Mouse (Mus musculus) urinary bladder, adult 2 months (tissue): Measurements from ENCODE around the gene 4932438H23Rik. TPM values are rescaled to one million over a fixed set of nuclear protein-coding genes. Genes with fewer than 3 reads are reported as not detected.
"Not testable (repeated sequence)": the region's sequence is repeated elsewhere in the genome, so short reads cannot be mapped to it uniquely, and the experiment has no call there.

Experiments
- DNase-seq: peaks from one replicate; pipeline ENCODE4 v3.0.0; 2022; ENCODE audit warnings: low spot score
- polyA plus RNA-seq: library from polyadenylated mRNA; depleted of rRNA; stranded (reverse); fragments of >200 nt; gene quantifications from 2 replicates; pipeline ENCODE4 v1.2.3, GENCODE M21; 2012

Gene 4932438H23Rik
- polyA plus RNA-seq, 1 experiment = 0.87 TPM

DNA sequence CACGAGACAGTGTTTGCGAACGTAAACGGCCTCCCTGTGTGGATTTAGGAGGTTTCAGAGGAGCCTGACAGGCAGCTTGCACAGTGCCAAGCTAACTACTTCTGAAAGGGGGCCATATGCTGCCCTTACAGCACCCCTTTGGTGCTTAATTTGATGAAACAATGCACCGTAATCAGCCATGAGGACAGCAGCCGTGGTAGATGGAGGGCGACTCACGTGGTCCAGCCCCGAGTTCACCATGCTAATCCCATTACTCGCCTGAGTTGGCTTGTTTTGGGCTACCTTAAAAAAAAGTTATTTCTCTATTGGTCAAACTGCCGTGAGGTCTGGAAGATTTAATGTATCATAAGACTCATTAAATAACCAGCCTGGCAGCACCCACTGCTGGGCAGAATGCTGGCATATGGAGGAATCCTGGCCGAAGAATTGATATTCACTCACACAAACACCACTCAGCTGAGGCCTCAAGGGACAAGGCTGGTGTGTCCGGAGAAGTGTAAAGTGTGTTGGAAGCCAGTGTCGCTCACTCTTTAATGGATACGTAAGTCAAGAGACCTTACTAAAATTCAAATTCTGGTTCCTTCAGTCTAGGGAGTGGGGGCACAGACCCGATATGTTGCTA lies 4.6 kb upstream of the 4932438H23Rik start:
- DNase-seq = no peak

DNA sequence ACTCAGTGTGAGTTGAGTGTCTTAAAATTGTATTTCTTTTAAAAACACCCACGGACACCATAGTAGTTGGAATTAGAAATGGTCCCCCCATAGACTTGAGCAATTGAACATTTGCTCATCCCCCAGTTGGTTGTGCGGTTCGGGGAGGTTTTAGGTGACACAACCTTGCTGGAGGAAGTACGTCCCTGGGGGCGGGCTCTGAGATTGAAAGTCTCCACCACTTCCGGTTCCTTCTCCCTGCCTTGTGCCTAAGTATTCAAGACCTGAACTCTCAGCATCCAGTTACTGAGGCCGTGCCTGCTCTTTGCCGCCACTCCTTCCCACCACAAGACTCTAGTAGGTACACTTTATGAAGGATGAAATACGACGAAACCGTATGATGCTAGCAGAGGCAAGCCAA lies 2.9 kb upstream of the 4932438H23Rik start:
- DNase-seq = no peak

DNA sequence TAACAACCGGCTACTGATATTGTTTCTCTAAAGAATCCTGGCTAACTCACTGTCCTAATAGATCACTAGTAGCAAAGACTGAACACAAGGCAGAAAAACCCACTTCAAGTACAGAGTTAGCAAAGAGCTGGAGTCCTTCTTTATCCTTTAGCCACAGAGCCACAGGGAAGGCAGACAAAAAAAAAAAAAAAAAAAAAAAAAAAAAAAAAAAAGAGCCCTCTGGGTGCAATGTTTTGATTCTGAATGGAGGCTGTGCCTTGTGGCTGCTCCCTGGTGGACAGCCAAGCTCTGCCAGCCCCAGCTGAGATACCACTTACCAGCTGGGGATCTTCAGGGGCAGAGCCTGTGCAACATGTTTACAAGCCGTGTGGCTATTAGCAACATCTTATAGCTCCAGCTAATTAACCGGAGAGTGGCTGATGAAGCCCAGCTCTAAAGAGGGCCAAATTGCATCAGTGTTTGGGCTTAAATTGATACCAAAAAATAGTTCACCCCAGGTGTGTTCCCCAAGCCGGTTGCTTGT lies 2.1 kb upstream of the 4932438H23Rik start:
- no peak for DNase-seq

DNA sequence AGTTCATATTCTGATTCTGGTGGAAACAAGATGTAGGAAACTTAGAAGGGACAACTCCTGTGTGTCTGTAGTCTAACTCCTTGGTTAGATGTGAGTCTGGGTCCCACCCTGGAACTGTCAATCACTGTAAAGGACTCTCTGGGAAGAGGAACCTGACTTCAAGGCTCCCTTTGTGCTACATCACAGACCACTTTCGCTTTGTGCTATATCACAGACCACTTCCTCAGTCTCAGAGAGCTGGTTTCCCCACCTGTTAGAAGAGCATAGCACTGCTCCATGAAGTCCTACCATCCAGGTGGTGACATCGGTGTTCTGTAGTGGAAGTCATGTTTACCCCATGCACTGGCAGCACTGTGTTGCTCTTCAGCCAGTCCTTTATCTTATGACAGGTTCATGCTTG lies 1.1 kb upstream of the 4932438H23Rik start:
- no peak for DNase-seq

DNA sequence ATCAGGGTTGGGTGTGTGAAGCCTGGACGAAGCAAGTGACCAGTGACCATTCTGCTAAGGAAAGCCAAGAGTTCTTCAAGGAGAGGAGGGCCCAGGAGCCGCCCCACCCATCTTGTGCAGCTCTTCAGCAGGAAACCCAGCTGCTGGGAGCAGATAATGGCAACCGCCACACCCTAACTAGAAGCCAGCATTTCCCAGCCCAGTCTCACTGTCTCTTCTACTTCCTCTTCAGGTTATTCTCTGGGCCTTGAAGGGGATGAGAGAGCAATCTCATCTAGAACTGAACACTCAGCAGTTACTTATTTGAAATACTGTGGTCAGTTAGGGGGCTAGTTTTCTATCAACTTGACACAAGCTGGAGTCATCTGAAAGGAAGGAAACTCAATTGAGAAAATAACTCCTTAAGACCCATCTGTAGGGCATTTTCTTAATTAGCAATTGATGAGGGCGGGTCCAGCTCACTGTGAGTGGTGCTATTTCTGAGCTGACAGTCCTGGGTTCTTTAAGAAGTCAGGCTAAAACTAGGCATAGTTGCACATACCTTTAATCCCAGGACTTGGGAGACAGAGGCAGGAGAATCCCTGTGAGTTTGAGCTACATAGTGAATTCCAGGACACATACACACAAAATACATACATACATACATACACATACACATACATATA lies 8.1 kb downstream of the 4932438H23Rik start:
- no peak for DNase-seq

DNA sequence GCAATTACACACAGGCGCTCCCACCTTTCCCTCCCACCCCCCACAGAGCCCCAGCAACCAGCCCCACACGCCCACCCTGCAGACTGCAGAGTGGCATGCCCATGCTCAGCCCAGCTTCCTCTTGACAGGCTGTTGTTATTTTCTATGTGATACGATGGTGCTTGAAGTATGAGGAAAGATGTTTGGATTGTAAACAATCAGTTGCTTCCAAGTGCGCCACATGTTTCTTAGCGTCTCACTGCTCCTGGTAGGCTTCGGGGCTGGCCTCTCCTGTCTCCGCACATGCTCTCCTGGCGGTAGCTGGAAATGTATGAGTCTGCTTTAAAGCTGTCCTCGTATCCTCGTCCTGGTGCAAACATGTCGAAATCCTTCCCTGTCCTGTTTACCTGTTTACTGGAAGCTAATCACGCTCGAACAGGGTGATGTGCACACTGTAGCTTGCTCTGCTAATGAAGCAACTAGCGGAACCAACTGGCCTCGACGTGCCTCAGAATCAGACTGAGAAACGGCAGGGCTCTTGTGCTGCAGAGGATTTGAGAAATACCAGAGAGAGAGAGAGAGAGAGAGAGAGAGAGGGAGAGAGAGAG lies 9.6 kb downstream of the 4932438H23Rik start:
- no peak for DNase-seq

DNA sequence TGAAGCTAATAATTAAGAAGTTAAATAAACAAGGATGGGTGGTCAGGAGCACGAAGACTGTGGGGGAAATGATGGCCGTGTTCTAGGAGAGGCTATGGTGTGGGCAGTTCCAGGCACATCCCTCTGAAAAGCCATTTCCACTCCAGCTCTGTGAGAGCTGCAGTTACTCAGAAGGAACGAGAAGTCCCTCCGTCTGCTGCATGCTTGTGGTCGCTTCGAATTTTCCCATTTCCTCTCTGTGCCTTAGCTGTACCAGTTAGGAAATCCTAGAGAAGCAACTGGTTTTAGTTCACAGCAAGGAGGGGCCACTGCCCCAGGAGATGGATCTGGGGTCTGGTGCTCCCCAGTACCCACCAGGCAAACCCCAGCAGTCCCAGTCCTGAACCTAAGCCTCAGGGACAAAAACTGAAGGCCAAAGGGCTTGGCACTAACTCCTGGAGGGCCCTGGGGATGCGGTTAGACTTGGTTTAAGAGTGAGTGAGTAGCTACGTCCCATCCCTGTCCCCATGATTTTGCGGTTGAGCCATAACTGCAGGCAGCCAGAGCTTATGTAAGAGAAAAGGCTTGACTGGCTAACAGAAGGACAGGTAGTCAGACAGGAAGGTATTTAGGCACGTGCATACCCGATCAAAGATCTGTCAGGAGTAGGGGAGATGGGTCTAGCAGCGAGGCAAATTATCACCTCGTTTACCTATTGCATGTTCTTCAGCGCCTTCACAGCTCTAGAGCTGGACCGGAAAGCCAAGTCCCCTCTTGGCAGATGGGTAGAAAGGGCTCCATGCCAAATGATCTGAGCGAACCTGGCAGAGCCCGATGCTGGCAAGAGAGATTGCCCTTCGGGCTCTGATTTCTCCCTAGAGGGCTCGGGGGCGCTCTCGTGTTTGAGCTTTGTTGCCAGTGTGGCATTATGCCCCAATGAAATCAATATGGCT lies 10.3 kb downstream of the 4932438H23Rik start:
- no peak for DNase-seq

DNA sequence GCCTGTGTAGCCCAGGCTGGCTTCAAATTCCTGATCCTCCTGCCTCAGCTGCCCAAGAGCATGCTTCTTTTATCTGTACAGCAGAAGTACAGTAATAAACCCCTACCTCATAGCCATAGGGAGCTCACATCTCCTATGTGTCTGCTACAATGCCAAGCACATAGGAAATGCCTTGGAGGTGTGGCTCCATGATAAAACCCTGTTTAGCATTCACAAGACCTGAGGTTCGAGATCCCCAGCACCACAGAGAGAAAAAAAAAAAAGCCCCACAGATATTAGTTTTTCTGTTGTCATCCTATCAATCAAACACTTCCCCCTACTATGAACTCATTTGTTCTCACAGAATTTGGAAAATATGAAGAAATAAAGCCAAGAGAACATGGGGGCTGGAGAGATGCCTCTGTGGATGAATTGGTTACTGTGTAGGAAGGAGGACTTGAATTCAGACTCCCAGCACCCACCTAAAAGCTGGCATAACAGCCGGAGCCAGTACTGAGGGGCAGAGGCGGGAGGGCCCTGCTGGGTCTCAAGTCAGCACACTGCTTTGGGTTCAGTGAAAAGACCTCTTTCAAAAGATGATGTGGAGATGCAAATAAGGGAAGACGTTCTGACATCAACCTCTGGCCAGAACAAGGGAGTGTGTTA lies 11.8 kb downstream of the 4932438H23Rik start:
- DNase-seq = no peak

DNA sequence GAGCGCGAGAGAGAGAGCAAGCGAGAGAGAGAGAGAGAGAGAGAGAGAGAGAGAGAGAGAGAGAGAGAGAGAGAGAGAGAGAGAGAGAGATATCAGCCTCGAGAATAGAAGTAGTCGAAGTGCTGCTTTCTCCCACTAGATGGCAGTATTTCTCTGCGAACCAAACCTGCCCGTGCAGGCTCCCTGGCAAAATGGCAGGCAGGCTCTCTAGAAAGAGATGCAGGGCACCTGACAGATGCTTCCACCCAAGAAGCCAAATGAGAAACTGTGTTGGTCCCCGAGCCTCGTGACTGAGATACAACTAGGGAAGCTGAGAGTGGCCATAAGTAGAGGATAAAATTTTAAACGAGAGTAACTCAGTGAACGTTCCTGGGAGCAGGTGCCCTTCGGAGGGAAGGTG lies 13.4 kb downstream of the 4932438H23Rik start:
- DNase-seq = no peak

DNA sequence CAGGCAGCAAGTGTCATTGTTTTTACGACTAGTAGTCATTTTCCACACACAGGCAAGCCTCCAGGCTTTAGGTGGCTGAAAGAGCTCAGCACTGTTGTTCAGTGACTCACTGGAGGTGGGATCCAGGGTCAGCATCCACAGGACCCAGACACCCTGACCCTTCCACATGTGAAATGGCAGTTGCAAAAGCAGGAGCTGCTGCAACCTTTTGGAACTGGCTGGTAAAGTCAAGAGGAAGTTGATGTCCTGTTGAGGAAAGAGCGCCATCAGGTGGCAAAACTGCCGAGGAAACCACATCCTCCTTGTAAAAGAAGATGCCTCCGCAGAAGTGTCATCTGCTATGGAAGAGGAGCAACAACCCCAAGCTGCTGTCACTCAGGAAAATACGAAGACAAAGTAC lies 18.7 kb downstream of the 4932438H23Rik start:
- no peak for DNase-seq

DNA sequence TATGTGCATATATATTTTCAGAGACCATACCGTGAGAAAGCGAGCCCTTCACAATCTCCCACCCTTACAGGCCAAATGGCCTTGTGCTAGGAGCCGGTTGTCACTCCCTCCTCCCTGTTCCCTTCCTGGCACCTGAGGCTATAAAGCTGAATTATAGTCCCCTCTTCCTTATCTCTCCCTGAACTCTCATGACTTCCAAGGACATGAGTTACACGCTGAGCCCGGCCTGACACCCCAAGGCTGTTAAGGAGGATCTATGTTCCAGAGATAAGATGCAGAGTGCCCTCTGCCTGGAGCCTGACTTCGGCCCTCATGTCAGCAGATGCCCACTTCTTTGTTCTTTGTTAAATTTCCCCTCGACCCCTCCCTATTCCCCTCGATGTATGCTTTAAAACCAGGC lies 19.5 kb downstream of the 4932438H23Rik start:
- not testable (repeated sequence) for DNase-seq

DNA sequence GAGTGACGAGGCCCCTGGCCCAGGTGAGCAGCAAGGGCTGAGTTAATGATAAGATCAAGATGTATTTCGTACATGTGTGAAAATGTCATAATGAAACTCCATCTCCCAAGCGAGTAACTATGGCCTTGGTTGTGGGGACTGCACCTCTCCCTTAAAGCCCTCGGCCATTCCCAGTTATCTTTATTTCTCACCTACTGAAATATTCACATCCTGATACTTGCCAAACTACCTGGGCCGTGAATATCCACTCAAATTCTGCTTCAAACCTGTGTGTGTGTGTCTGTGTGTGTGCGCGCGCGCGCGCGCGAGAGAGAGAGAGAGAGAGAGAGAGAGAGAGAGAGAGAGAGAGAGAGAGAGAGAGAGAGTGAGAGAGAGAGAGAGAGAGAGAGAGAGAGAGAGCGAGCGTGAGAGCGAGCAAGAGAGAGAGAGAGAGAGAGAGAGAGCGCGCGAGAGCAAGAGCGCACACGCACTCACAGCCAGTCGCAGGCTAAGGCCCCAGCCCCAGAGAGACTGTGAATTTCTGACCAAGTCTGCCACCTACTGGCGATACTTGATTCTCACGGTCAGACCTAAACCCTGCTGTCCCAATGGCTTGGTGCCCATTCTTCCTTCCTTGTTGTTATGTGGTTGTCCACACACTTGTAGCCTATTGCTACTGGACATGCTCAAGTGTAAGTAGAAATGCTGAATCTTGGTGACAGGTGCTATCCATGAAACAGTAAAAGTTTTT lies 21.6 kb downstream of the 4932438H23Rik start:
- peak; percentile 39 for DNase-seq

DNA sequence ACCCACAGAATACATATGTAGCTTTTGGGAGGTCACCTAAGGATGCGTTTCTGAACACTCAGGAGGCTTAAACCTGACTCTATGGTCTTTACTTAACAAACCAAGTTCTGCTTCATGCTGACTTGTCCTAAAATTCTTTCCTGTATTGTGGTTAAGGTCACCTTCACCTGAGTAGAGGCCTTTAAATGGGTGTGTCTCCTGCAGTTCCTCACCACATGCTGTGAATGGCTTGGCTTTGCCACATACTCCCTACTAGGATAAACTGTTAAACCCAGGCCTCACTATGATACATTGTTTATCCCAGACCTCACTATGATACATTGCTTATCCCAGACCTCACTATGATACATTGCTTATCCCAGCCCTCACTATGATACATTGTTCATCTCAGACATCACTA lies 22.7 kb downstream of the 4932438H23Rik start:
- DNase-seq = no peak

DNA sequence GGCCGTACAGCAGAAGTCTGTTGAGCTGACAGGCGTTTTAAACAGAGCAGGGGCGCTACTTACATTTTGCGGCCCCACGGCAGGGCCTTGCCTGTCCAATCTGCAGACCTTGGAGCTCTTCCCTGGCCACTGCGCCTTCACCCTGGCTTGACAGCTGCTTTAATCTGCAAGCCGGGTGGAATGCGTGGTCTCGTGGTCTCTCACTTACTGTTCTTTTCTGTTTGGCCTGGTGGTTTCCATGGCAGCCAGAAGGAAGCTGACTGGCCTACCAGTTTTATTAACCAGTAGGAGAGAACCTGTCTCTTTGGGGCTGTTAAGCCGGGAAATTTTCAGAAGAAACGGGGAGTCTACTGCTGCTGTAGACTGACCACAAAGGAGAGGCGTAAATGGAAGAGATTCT lies 26.0 kb downstream of the 4932438H23Rik start:
- DNase-seq = no peak

DNA sequence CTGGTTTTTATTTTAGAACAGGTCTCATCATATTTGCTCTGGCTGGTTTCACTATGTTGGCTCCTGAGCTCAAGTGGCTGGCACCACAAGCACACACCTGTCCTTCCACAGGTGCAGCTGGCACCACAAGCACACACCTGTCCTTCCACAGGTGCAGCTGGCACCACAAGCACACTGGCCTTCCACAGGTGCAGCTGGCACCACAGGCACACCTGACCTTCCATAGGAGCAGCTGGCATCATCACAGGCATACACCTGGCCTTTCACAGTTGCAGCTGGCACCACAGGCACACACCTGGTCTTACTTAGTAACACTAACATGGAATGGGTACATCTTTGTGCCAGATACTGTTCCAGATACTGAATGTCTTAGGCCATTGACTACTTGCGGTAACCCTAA lies 27.8 kb downstream of the 4932438H23Rik start:
- DNase-seq = no peak

DNA sequence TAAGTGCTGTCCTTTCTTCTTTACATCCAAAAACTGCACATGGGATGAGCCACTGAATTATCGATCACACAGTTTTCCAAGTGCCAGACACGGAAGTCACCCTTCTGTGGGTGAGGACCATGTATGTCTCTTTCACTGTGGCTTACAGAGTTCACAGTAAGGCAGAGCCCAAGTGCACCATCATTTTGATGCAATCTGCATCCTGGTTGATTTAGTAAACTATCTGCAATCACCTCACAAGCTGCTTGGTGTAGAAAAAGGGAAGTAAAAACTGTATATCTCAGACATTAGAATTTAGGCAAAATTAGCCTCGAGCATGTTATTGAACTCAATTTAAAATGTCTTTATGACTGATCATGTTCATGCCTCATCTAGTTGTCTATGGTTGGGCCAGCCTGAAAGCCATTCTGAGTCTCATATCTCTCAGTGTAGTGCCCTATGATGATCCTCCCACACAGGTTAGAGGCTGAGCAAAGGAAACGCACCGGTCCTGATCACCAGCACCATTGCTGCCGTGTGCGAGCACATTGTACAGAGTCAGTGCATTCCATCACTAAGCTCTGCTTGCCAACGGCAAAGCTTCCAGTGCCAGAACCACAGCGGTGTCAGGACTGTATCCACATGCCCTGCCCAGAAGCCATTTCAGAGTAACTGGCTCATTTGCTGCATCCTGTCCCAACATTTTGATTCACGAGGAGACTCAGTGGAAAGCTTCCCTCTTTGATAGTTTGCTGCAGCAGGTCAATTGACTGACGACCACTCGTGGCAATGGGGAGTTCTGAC lies 30.1 kb downstream of the 4932438H23Rik start:
- DNase-seq = no peak

DNA sequence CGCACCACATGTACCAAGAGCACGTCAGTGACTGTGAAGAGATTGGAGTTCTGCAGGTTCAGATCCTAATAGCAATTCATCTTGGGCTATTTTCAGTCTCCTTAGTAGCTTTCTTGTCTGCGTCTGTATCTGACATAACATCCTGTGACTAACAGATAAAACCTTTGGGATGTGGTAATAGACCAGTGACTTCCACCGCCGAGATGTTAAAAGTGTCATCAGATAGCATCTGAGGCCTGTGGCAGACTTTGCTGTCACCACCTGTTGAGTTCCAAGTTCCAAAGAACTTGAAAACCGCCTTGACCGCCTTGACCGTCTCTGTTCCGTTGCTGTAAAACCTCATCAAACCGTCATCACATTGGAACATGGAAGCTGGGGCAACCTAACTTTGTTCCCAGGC lies 31.1 kb downstream of the 4932438H23Rik start:
- no peak for DNase-seq

DNA sequence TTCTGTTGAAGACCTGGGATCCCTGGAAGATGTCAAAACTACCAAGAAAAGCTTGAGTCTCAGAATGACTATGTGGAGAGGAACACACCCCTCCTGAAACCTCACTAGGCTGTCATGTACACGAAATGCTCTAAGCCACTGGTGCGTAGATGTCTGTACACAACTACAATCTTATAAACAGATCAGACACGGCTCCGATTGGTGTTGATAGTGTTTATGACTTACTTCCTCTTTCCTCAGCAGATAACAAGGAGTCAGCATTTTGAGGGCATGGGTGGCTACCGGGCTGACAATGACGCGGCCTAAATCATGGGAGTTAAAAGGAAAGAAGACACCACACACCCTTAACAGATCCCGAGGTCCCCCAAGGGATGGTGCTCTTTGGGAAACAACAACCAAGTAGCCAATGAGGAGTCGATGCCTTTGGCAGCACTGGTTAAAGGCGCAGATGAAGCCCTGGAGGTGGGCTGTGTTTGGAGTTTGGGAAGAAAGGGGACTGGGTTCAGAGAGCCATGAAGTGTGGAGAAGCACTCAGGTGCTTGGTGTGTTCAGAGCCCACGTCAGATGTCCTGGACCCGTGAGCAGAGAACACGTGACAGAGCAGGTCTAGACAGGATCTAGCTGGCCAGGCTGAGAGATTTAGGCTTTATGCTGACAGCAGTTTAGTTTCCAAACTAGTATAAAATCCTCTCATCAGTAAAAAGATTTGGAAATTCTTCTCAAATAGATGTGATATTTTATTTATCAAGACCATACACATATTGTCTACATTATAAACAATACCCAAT lies 33.2 kb downstream of the 4932438H23Rik start:
- DNase-seq = no peak

DNA sequence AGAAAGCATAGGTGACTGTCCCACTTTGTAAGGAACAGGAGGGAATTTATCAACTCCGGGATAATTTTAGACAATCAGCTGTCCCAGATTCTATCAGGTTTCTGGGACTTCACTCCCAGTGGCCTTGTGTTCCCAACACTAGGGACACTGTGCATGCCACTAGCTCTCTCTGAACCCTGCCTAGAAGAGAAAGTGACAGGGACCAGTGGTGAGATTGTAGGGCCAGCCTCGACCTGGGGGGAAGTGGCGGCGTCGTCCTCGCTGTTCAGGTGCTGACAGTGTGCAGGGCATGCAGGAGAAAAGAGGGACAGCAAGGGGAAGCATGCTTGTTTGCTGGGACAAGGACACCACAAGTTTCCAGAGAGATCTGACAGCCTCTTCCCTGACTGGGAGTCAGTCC lies 37.2 kb downstream of the 4932438H23Rik start:
- DNase-seq = no peak
